Mouse (Mus musculus): ENCODE data around the gene Rassf8. TPM values are rescaled to one million over a fixed set of nuclear protein-coding genes. Genes with fewer than 3 reads are reported as not detected.

Gene Rassf8
- total RNA-seq, 2 experiments from 2014 or later, result 21.7 to 23.4 TPM

GRCm38 (mm10) chr6:145747671-145748640 is 1.4 kb downstream of the Rassf8 start:
- DNase-seq (ENCODE audit: extremely low spot score in 1 of 2, low spot score in 1 of 2), result no peak

GRCm38 (mm10) chr6:145750394-145750793 is 3.8 kb downstream of the Rassf8 start:
- DNase-seq (ENCODE audit: extremely low spot score in 1 of 2, low spot score in 1 of 2), result no peak

GRCm38 (mm10) chr6:145753296-145753695 is 6.7 kb downstream of the Rassf8 start:
- no peak for DNase-seq (ENCODE audit: extremely low spot score in 1 of 2, low spot score in 1 of 2)

- DNase-seq (ENCODE audit: extremely low spot score in 1 of 2, low spot score in 1 of 2), result no peak
Observed at GRCm38 (mm10) chr6:145754416-145754815, 7.9 kb downstream of the Rassf8 start.

- DNase-seq (ENCODE audit: extremely low spot score in 1 of 2, low spot score in 1 of 2), result no peak
Observed at GRCm38 (mm10) chr6:145755942-145756639, 9.5 kb downstream of the Rassf8 start.

- DNase-seq (ENCODE audit: extremely low spot score in 1 of 2, low spot score in 1 of 2), result no peak
Observed at GRCm38 (mm10) chr6:145756640-145757005, 10.1 kb downstream of the Rassf8 start.

GRCm38 (mm10) chr6:145757346-145757745 is 10.8 kb downstream of the Rassf8 start:
- DNase-seq (ENCODE audit: extremely low spot score in 1 of 2, low spot score in 1 of 2), result no peak

- DNase-seq (ENCODE audit: extremely low spot score in 1 of 2, low spot score in 1 of 2), result no peak
Observed at GRCm38 (mm10) chr6:145758685-145759084, 12.1 kb downstream of the Rassf8 start.

- DNase-seq (ENCODE audit: extremely low spot score in 1 of 2, low spot score in 1 of 2), result no peak
Observed at GRCm38 (mm10) chr6:145759432-145759831, 12.9 kb downstream of the Rassf8 start.

- DNase-seq (ENCODE audit: extremely low spot score in 1 of 2, low spot score in 1 of 2), result no peak
Observed at GRCm38 (mm10) chr6:145760246-145761016, 13.9 kb downstream of the Rassf8 start.

- no peak for DNase-seq (ENCODE audit: extremely low spot score in 1 of 2, low spot score in 1 of 2)
Observed at GRCm38 (mm10) chr6:145761151-145761935, 14.8 kb downstream of the Rassf8 start.

GRCm38 (mm10) chr6:145762016-145762415 is 15.5 kb downstream of the Rassf8 start:
- no peak for DNase-seq (ENCODE audit: extremely low spot score in 1 of 2, low spot score in 1 of 2)

- no peak for DNase-seq (ENCODE audit: extremely low spot score in 1 of 2, low spot score in 1 of 2)
Observed at GRCm38 (mm10) chr6:145763051-145763450, 16.5 kb downstream of the Rassf8 start.

- no peak for DNase-seq (ENCODE audit: extremely low spot score in 1 of 2, low spot score in 1 of 2)
Observed at GRCm38 (mm10) chr6:145765011-145765410, 18.5 kb downstream of the Rassf8 start.

GRCm38 (mm10) chr6:145766971-145767370 is 20.4 kb downstream of the Rassf8 start:
- no peak for DNase-seq (ENCODE audit: extremely low spot score in 1 of 2, low spot score in 1 of 2)

GRCm38 (mm10) chr6:145767637-145768036 is 21.1 kb downstream of the Rassf8 start:
- no peak for DNase-seq (ENCODE audit: extremely low spot score in 1 of 2, low spot score in 1 of 2)

- no peak for DNase-seq (ENCODE audit: extremely low spot score in 1 of 2, low spot score in 1 of 2)
Observed at GRCm38 (mm10) chr6:145768671-145769292, 22.2 kb downstream of the Rassf8 start.

- DNase-seq (ENCODE audit: extremely low spot score in 1 of 2, low spot score in 1 of 2), result no peak
Observed at GRCm38 (mm10) chr6:145769855-145770254, 23.3 kb downstream of the Rassf8 start.

- no peak for DNase-seq (ENCODE audit: extremely low spot score in 1 of 2, low spot score in 1 of 2)
Observed at GRCm38 (mm10) chr6:145770272-145771000, 23.9 kb downstream of the Rassf8 start.

Data from layer of hippocampus, postnatal 25 days (tissue).